Mouse (Mus musculus) limb, embryonic 11.5 days (tissue): ENCODE data around the gene Nmbr. TPM values are rescaled to one million over a fixed set of nuclear protein-coding genes. Genes with fewer than 3 reads are reported as not detected.

Source experiments
- ATAC-seq: fragments of 200-750 bp; cut with Nextera tagmentation; 2 replicates; pipeline ENCODE4 v1.8.0; 2017; ENCODE audit warnings: low read depth; ENCODE audit not compliant: insufficient number of reproducible peaks, low FRiP score, low TSS enrichment
- DNase-seq: peaks from one replicate; pipeline ENCODE4 v3.0.0-alpha.2; 2015; ENCODE audit warnings: low spot score
- H3K27ac ChIP-seq: fragments of 300-500 bp; sonication (generic); replicated peaks from 2 replicates; pipeline ENCODE4 v1.5.1; 2014; ENCODE audit warnings: low read depth, mild to moderate bottlenecking, low read length
- H3K27me3 ChIP-seq: fragments of 300-500 bp; sonication (generic); 2 replicates; pipeline ENCODE4 v1.6.1; 2014; ENCODE audit warnings: mild to moderate bottlenecking, low read length, mixed read lengths; ENCODE audit not compliant: control insufficient read depth, insufficient read depth
- H3K36me3 ChIP-seq: fragments of 300-500 bp; sonication (generic); 2 replicates; pipeline ENCODE4 v1.6.1; 2014; ENCODE audit warnings: mild to moderate bottlenecking, low read length, moderate library complexity, mixed read lengths; ENCODE audit not compliant: control insufficient read depth, insufficient read depth
- H3K4me1 ChIP-seq: fragments of 300-500 bp; sonication (generic); 2 replicates; pipeline ENCODE4 v1.6.1; 2014; ENCODE audit warnings: low read length, mixed read lengths; ENCODE audit not compliant: control insufficient read depth, insufficient read depth
- H3K4me2 ChIP-seq: fragments of 300-500 bp; sonication (generic); 2 replicates; pipeline ENCODE4 v1.6.1; 2014; ENCODE audit warnings: low read depth, mild to moderate bottlenecking, moderate library complexity; ENCODE audit not compliant: severe bottlenecking
- H3K4me3 ChIP-seq: fragments of 300-500 bp; sonication (generic); 2 replicates; pipeline ENCODE4 v1.5.1; 2014; ENCODE audit warnings: low read depth, low read length
- H3K9ac ChIP-seq: fragments of 300-500 bp; sonication (generic); 2 replicates; pipeline ENCODE4 v1.6.1; 2014; ENCODE audit warnings: mild to moderate bottlenecking, low read length
- H3K9me3 ChIP-seq: fragments of 300-500 bp; sonication (generic); 2 replicates; pipeline ENCODE4 v1.6.1; 2016; ENCODE audit warnings: low read length; ENCODE audit not compliant: control insufficient read depth
- WGBS: fragments of 180-500 bp; shearing (Covaris S2); extraction: QIAGEN DNeasy Blood & Tissue Kit; methylation state at CpG from one replicate; pipeline ENCODE4 v1.1.7; 2014; 5-methylcytosine and 5-hydroxymethylcytosine counted together
- polyA plus RNA-seq: library from polyadenylated mRNA; unstranded; fragments of >200 nt; fragmentation: Nextera tagmentation; extraction: Ambion mirVana; gene quantifications from 2 replicates; pipeline ENCODE4 v1.2.1, GENCODE M21; 2014

The Nmbr gene
- polyA plus RNA-seq, 1 experiment from 2014 or later: not detected

- Histone ChIP-seq H3K27ac (no peak within 1 kb of the TSS), H3K4me1 (no peaks in the 10 kb centered on the region), H3K36me3 (no peaks in the 10 kb centered on the region), H3K4me2 (no peak within 1 kb of the TSS), H3K27me3 (no peaks in the 10 kb centered on the region), H3K9ac (no peak within 1 kb of the TSS), H3K9me3 (no peaks in the 10 kb centered on the region), H3K4me3 (no peak within 1 kb of the TSS)
- DNase-seq (no peak), ATAC-seq (no peak)
- 63% methylated on average over 3 of the region's 3 CpGs for WGBS
These were observed 12.7 kb downstream of the Nmbr start, which contains the start of gene Gje1 for GRCm38 (mm10) chr10:14718114-14718513. Gene Gje1, minus strand, starts transcription at chr10:14718214.

GRCm38 (mm10) chr10:14725671-14726070 lies 20.3 kb downstream of the Nmbr start:
- Histone ChIP-seq H3K9ac (no peak overlapping the region), H3K36me3 (no peaks in the 10 kb centered on the region), H3K4me3 (no peak overlapping the region), H3K27me3 (no peaks in the 10 kb centered on the region), H3K4me1 (no peaks in the 10 kb centered on the region), H3K4me2 (no peak overlapping the region), H3K9me3 (no peaks in the 10 kb centered on the region), H3K27ac (no peak overlapping the region)
- no peak for ATAC-seq
- no peak for DNase-seq
- 86% methylated on average over 9 of the region's 9 CpGs for WGBS

GRCm38 (mm10) chr10:14734285-14734684 lies 28.9 kb downstream of the Nmbr start:
- DNase-seq (peak; percentile 26), ATAC-seq (no peak)
- Histone ChIP-seq H3K9ac (no peak overlapping the region), H3K9me3 (no peaks in the 10 kb centered on the region), H3K4me2 (no peak overlapping the region), H3K27me3 (no peaks in the 10 kb centered on the region), H3K4me1 (no peaks in the 10 kb centered on the region), H3K4me3 (no peak overlapping the region), H3K27ac (no peak overlapping the region), H3K36me3 (no peaks in the 10 kb centered on the region)
- 12% methylated on average over 2 of the region's 2 CpGs for WGBS

- H3K9me3 ChIP-seq: no peaks in the 10 kb centered on the region
- no peaks in the 10 kb centered on the region for H3K4me1 ChIP-seq
- no peak overlapping the region; the same call in 1 of the 2 replicates for H3K9ac ChIP-seq
- H3K27ac ChIP-seq: no peak overlapping the region
- peak overlapping the region; percentile 33 for H3K4me3 ChIP-seq
- no peaks in the 10 kb centered on the region for H3K27me3 ChIP-seq
- H3K36me3 ChIP-seq: no peaks in the 10 kb centered on the region
- ATAC-seq: 0 out of 2 replicates have a peak, but pooled peaks have one; percentile 44
- 2% methylated on average over 35 of the region's 35 CpGs for WGBS
- DNase-seq: peak; percentile 55
- peak overlapping the region; percentile 72 for H3K4me2 ChIP-seq
These were observed 54.5 kb downstream of the Nmbr start for GRCm38 (mm10) chr10:14759665-14760558.

GRCm38 (mm10) chr10:14760618-14761017 lies 55.2 kb downstream of the Nmbr start:
- 22% methylated on average over 8 of the region's 8 CpGs for WGBS
- peak overlapping the region; percentile 72 for H3K4me2 ChIP-seq
- H3K36me3 ChIP-seq: no peaks in the 10 kb centered on the region
- DNase-seq: no peak
- no peaks in the 10 kb centered on the region for H3K4me1 ChIP-seq
- H3K4me3 ChIP-seq: peak overlapping the region; percentile 33
- H3K27me3 ChIP-seq: no peaks in the 10 kb centered on the region
- ATAC-seq: 0 out of 2 replicates have a peak, but pooled peaks have one; percentile 22
- H3K27ac ChIP-seq: no peak overlapping the region
- no peaks in the 10 kb centered on the region for H3K9me3 ChIP-seq
- H3K9ac ChIP-seq: no peak overlapping the region

- no peak overlapping the region for H3K4me2 ChIP-seq
- WGBS: 87% methylated on average over 10 of the region's 10 CpGs
- ATAC-seq (no peak), DNase-seq (no peak)
- no peaks in the 10 kb centered on the region for H3K9me3 ChIP-seq
- H3K27me3 ChIP-seq: no peaks in the 10 kb centered on the region
- no peak overlapping the region for H3K9ac ChIP-seq
- H3K4me1 ChIP-seq: no peaks in the 10 kb centered on the region
- no peak overlapping the region for H3K27ac ChIP-seq
- no peak overlapping the region for H3K4me3 ChIP-seq
- H3K36me3 ChIP-seq: no peaks in the 10 kb centered on the region
These were observed 65.0 kb downstream of the Nmbr start for GRCm38 (mm10) chr10:14770227-14770910.

GRCm38 (mm10) chr10:14774499-14774898 lies 69.1 kb downstream of the Nmbr start:
- H3K27ac ChIP-seq: no peak overlapping the region
- no peak overlapping the region for H3K4me3 ChIP-seq
- no peak for DNase-seq
- H3K4me2 ChIP-seq: no peak overlapping the region
- H3K36me3 ChIP-seq: no peaks in the 10 kb centered on the region
- H3K27me3 ChIP-seq: no peaks in the 10 kb centered on the region
- no peak overlapping the region for H3K9ac ChIP-seq
- H3K9me3 ChIP-seq: no peaks in the 10 kb centered on the region
- 56% methylated on average over 2 of the region's 2 CpGs for WGBS
- no peak for ATAC-seq
- no peaks in the 10 kb centered on the region for H3K4me1 ChIP-seq

GRCm38 (mm10) chr10:14789969-14790368 lies 84.6 kb downstream of the Nmbr start:
- H3K4me2 ChIP-seq: no peak overlapping the region
- no peaks in the 10 kb centered on the region for H3K27me3 ChIP-seq
- ATAC-seq (no peak), DNase-seq (no peak)
- H3K4me3 ChIP-seq: no peak overlapping the region
- H3K27ac ChIP-seq: no peak overlapping the region
- no peaks in the 10 kb centered on the region for H3K36me3 ChIP-seq
- WGBS: 72% methylated on average over 2 of the region's 2 CpGs
- no peaks in the 10 kb centered on the region for H3K4me1 ChIP-seq
- no peak overlapping the region for H3K9ac ChIP-seq
- no peaks in the 10 kb centered on the region for H3K9me3 ChIP-seq
